Mouse (Mus musculus) hindbrain, embryonic 14.5 days (tissue): Measurements from ENCODE around the gene Ffar4. TPM values are rescaled to one million over a fixed set of nuclear protein-coding genes. Genes with fewer than 3 reads are reported as not detected.
A peak's percentile ranks its signal among the peaks of the same experiment; 100 is the strongest.

ENCODE experiments used
- ATAC-seq: fragments of 200-750 bp; cut with Nextera tagmentation; 2 replicates; pipeline ENCODE4 v1.8.0; 2017; ENCODE audit warnings: moderate number of reproducible peaks, mild to moderate bottlenecking, moderate TSS enrichment, moderate library complexity; ENCODE audit not compliant: low FRiP score
- DNase-seq: peaks from one replicate; pipeline ENCODE4 v3.0.0-alpha.2; 2015; ENCODE audit warnings: low spot score
- H3K27ac ChIP-seq: fragments of 300-500 bp; sonication (generic); 2 replicates; pipeline ENCODE4 v1.5.1; 2014; ENCODE audit warnings: mild to moderate bottlenecking, moderate library complexity
- H3K27me3 ChIP-seq: fragments of 300-500 bp; sonication (generic); 2 replicates; pipeline ENCODE4 v1.6.1; 2014; ENCODE audit warnings: mild to moderate bottlenecking, low read length, mixed read lengths; ENCODE audit not compliant: control insufficient read depth, insufficient read depth
- H3K36me3 ChIP-seq: fragments of 300-500 bp; sonication (generic); replicated peaks from 2 replicates; pipeline ENCODE4 v1.6.1; 2014; ENCODE audit not compliant: control insufficient read depth, insufficient read depth
- H3K4me1 ChIP-seq: fragments of 300-500 bp; sonication (generic); replicated peaks from 2 replicates; pipeline ENCODE4 v1.6.1; 2014; ENCODE audit warnings: antibody characterized with exemption, low read length, mixed read lengths; ENCODE audit not compliant: control insufficient read depth, insufficient read depth
- H3K4me2 ChIP-seq: fragments of 300-500 bp; sonication (generic); replicated peaks from 2 replicates; pipeline ENCODE4 v1.6.1; 2014; ENCODE audit warnings: mild to moderate bottlenecking, moderate library complexity
- H3K4me3 ChIP-seq: fragments of 300-500 bp; sonication (generic); replicated peaks from 2 replicates; pipeline ENCODE4 v1.5.1; 2014; ENCODE audit warnings: mild to moderate bottlenecking, low read length
- H3K9ac ChIP-seq: fragments of 300-500 bp; sonication (generic); 2 replicates; pipeline ENCODE4 v1.6.1; 2014
- H3K9me3 ChIP-seq: fragments of 300-500 bp; sonication (generic); 2 replicates; pipeline ENCODE4 v1.6.1; 2016; ENCODE audit warnings: low read length; ENCODE audit not compliant: control insufficient read depth
- WGBS: fragments of 180-500 bp; shearing (Covaris S2); extraction: QIAGEN DNeasy Blood & Tissue Kit; methylation state at CpG from one replicate; pipeline ENCODE4 v1.1.7; 2014; 5-methylcytosine and 5-hydroxymethylcytosine counted together
- polyA plus RNA-seq: library from polyadenylated mRNA; unstranded; fragments of >200 nt; fragmentation: Nextera tagmentation; extraction: Ambion mirVana; gene quantifications from 2 replicates; pipeline ENCODE4 v1.2.1, GENCODE M21; 2014

The Ffar4 gene
- polyA plus RNA-seq, 1 experiment from 2014 or later: not detected

- no peaks in the 10 kb centered on the region for H3K9me3 ChIP-seq
- no peak overlapping the region for H3K9ac ChIP-seq
- DNase-seq (no peak), ATAC-seq (no peak)
- H3K27me3 ChIP-seq: peaks cover 16% of the 10 kb centered on the region
- no peaks in the 10 kb centered on the region for H3K4me1 ChIP-seq
- H3K27ac ChIP-seq: no peak overlapping the region
- H3K36me3 ChIP-seq: no peaks in the 10 kb centered on the region
- 86% methylated on average over 5 of the region's 5 CpGs for WGBS
- H3K4me3 ChIP-seq: no peak overlapping the region
- no peak overlapping the region for H3K4me2 ChIP-seq
Observed at GRCm38 (mm10) chr19:38120123-38120760, 23.4 kb downstream of the Ffar4 start.

DNA sequence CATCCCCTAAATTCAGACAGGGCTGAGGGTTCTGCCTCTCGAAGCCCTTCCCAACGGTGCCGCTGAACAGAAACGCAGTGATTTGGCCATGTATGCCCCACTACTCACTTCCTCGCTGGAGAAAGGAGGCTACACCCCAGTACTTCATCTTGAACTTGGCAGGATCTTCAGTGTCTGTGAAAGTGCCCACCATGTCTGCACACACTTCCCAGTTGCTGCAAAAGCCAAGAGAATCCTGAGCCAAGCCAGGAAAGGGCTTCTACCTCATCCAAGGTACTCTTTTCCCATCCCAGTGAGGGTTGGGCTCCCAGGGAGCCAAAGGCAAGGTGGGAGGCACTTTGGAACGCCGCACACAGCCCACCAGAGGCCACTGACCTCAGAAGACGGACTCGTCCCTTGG, 27.1 kb downstream of the Ffar4 start:
- no peak for DNase-seq
- Histone ChIP-seq H3K4me1 (no peaks in the 10 kb centered on the region), H3K27me3 (peaks cover 23% of the 10 kb centered on the region), H3K9ac (no peak overlapping the region), H3K4me3 (peak overlapping the region; percentile 49), H3K9me3 (no peaks in the 10 kb centered on the region), H3K27ac (no peak overlapping the region), H3K36me3 (no peaks in the 10 kb centered on the region), H3K4me2 (peak overlapping the region; percentile 74)
- WGBS: 30% methylated on average over 9 of the region's 9 CpGs
- no peak for ATAC-seq

GRCm38 (mm10) chr19:38124401-38125218, 27.7 kb downstream of the Ffar4 start:
- Histone ChIP-seq H3K4me3 (peak overlapping the region; percentile 49), H3K27ac (no peak overlapping the region), H3K27me3 (peaks cover 23% of the 10 kb centered on the region), H3K36me3 (no peaks in the 10 kb centered on the region), H3K4me1 (no peaks in the 10 kb centered on the region), H3K4me2 (peak overlapping the region; percentile 74), H3K9me3 (no peaks in the 10 kb centered on the region), H3K9ac (peak overlapping the region; percentile 51)
- DNase-seq (no peak), ATAC-seq (peak; percentile 75)
- 1% methylated on average over 74 of the region's 77 CpGs for WGBS

DNA sequence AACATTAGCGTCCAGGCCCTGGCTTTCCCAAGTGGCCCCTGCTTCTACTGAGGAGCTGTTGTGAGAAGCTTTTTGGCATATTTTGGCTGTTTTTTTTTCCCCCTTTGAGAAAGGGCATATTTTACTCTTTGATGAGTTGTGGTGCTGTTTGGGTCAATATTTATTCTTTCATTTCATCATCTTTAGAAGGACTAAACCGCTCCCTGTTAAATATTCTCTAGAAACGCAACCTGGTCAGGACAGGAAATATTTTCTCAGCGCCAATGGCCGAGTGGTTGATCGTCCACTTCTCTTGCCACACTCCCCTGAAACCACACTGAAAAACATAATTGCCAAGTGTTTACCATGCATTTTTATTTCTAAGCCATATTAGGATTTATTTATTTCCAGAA, 28.3 kb downstream of the Ffar4 start, which contains the start of gene Rbp4:
Rbp4 (minus strand) TSS at position 63 of the 392 bp plus-strand sequence.
- no peaks in the 10 kb centered on the region for H3K4me1 ChIP-seq
- no peak within 1 kb of the TSS for H3K27ac ChIP-seq
- peak within 1 kb of the TSS; percentile 74 for H3K4me2 ChIP-seq
- ATAC-seq: no peak
- WGBS: 71% methylated on average over 6 of the region's 6 CpGs
- no peaks in the 10 kb centered on the region for H3K9me3 ChIP-seq
- no peak for DNase-seq
- H3K27me3 ChIP-seq: peaks cover 23% of the 10 kb centered on the region
- H3K36me3 ChIP-seq: no peaks in the 10 kb centered on the region
- H3K4me3 ChIP-seq: peak within 1 kb of the TSS; percentile 49
- peak within 1 kb of the TSS; percentile 51 for H3K9ac ChIP-seq

DNA sequence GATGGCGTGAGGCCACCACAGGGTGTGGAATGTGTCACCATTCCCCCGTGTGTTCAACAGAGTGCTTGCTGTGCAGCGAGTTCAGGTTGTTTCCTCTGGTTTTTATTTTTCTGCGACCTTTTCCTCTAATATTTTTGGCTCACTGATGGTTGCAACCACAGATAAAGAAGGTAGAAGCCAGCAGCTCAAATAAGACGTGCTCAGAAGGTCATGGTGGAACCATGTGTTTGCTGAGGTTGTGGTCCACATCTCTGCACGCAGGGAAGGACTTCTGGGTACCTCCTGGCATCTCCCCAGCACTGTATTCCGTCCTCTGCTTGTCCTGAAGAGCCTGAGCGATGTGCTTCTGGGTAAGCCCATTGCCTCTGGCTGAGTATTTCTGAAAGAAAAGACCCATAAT, 29.8 kb downstream of the Ffar4 start:
- Histone ChIP-seq H3K9ac (no peak overlapping the region), H3K9me3 (no peaks in the 10 kb centered on the region), H3K36me3 (no peaks in the 10 kb centered on the region), H3K4me2 (no peak overlapping the region), H3K27me3 (peaks cover 23% of the 10 kb centered on the region), H3K27ac (no peak overlapping the region), H3K4me3 (no peak overlapping the region), H3K4me1 (no peaks in the 10 kb centered on the region)
- ATAC-seq (no peak), DNase-seq (no peak)
- 77% methylated on average over 8 of the region's 8 CpGs for WGBS

DNA sequence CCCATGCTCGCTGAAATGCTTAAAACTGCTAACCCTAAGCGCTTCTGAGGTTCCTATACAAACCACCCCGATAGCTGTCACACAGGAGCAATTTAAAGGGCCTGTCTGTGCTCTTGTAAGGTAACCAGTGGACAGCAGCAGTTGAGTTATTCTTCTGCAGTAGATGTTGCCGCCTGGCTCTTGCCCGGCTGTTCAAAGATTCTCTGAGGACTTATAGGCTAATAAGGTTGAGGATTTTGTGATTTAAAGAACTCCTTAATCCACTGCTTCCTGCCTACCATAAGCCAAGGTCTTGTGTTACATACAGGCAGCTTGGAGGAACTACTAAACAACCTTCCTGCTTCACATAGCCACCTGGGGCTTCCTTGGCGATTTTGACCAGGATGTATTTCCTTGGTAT, 35.6 kb downstream of the Ffar4 start, which contains the start of gene Pde6c:
Pde6c (plus strand) TSS at position 301 of the 400 bp plus-strand sequence.
- ATAC-seq (no peak), DNase-seq (no peak)
- H3K36me3 ChIP-seq: no peaks in the 10 kb centered on the region
- H3K4me3 ChIP-seq: no peak within 1 kb of the TSS
- no peak within 1 kb of the TSS for H3K4me2 ChIP-seq
- H3K27me3 ChIP-seq: no peaks in the 10 kb centered on the region
- no peak within 1 kb of the TSS for H3K27ac ChIP-seq
- no peak within 1 kb of the TSS for H3K9ac ChIP-seq
- H3K9me3 ChIP-seq: no peaks in the 10 kb centered on the region
- no peaks in the 10 kb centered on the region for H3K4me1 ChIP-seq
- 81% methylated on average over 6 of the region's 6 CpGs for WGBS

- H3K4me3 ChIP-seq: no peak overlapping the region
- no peak overlapping the region for H3K4me2 ChIP-seq
- 81% methylated on average over 11 of the region's 11 CpGs for WGBS
- DNase-seq (no peak), ATAC-seq (no peak)
- H3K36me3 ChIP-seq: no peaks in the 10 kb centered on the region
- no peak overlapping the region for H3K27ac ChIP-seq
- no peaks in the 10 kb centered on the region for H3K27me3 ChIP-seq
- no peaks in the 10 kb centered on the region for H3K4me1 ChIP-seq
- no peak overlapping the region for H3K9ac ChIP-seq
- no peaks in the 10 kb centered on the region for H3K9me3 ChIP-seq
Observed at GRCm38 (mm10) chr19:38133986-38134385, 37.1 kb downstream of the Ffar4 start.

DNA sequence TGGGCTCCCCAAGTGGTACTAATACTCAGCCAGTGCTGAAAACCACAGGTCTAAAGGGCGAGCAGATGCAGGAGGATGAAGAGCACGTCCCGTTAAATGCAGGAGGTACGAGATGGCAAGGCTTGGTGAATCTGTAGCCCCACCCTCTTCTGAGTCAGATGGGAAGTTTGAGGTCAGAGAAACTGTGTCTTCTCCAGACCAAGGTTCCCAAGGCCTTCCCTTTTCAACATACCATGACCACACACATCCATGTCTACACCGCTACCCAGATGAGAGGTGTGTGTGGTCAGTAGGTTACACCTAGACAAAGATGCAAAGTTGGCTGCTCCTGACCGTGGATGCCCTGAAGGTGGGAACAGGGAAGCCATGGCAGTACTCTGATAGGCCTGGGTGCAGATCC, 37.9 kb downstream of the Ffar4 start:
- H3K4me2 ChIP-seq: no peak overlapping the region
- no peaks in the 10 kb centered on the region for H3K9me3 ChIP-seq
- H3K9ac ChIP-seq: no peak overlapping the region
- no peaks in the 10 kb centered on the region for H3K27me3 ChIP-seq
- no peaks in the 10 kb centered on the region for H3K4me1 ChIP-seq
- 92% methylated on average over 6 of the region's 6 CpGs for WGBS
- H3K36me3 ChIP-seq: no peaks in the 10 kb centered on the region
- H3K27ac ChIP-seq: no peak overlapping the region
- no peak for DNase-seq
- no peak for ATAC-seq
- H3K4me3 ChIP-seq: no peak overlapping the region

DNA sequence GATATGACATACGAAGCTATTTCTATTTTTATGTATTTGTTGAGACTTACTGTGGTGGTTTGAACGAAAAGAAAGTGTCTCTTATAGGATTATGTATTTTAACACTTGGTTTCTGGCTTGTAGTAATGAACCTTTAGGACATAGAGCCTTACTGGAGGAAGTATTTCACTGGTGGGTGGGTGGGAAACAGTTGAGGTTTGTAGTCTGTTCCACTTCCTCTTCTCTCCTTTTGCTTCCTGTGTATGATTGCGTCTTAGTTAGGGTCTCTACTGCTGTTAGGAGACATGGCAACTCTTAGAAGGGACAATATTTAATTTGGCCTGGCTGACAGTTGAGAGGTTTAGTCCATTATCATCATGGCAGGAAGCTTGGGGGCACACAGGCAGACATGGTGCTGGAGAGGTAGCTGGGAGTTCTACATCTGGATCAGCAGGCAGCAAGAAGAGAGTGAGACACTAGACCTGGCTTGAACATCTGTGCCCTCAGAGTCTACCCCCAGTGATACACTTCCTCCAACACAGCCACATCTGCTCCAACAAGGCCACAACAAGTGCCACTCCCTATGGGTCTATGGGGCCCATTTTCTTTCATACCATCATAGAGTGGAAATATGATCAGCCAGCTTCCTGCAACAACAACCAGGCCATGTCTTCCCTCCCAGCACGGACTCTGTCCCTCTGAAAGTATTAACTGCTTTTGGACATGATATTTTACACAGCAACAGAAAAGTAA, 46.8 kb downstream of the Ffar4 start:
- 78% methylated on average over 4 of the region's 4 CpGs for WGBS
- Histone ChIP-seq H3K4me2 (no peak overlapping the region), H3K27ac (no peak overlapping the region), H3K4me3 (no peak overlapping the region), H3K9ac (no peak overlapping the region), H3K9me3 (no peaks in the 10 kb centered on the region), H3K4me1 (no peaks in the 10 kb centered on the region), H3K36me3 (no peaks in the 10 kb centered on the region), H3K27me3 (no peaks in the 10 kb centered on the region)
- DNase-seq: no peak
- ATAC-seq: no peak
